Mouse (Mus musculus): Measurements from ENCODE around the gene Mid1.

Mid1 gene

GRCm38 (mm10) chrX:169685131-169685530 lies at the start of gene Mid1:
TSS of gene Mid1 (plus strand) at chrX:169685199.
- no peak for DNase-seq (ENCODE audit: low spot score)

GRCm38 (mm10) chrX:169673056-169673455 lies 11.9 kb upstream of the Mid1 start:
- no peak for DNase-seq (ENCODE audit: low spot score)

- no peak for DNase-seq (ENCODE audit: low spot score)
Observed at GRCm38 (mm10) chrX:169676313-169676712, 8.7 kb upstream of the Mid1 start.

- no peak for DNase-seq (ENCODE audit: low spot score)
Observed at GRCm38 (mm10) chrX:169685731-169686130, 732 bp downstream of the Mid1 start.

GRCm38 (mm10) chrX:169691217-169691616 lies 6.2 kb downstream of the Mid1 start:
- DNase-seq (ENCODE audit: low spot score), result no peak

- no peak for DNase-seq (ENCODE audit: low spot score)
Observed at GRCm38 (mm10) chrX:169691675-169692074, 6.7 kb downstream of the Mid1 start.

- no peak for DNase-seq (ENCODE audit: low spot score)
Observed at GRCm38 (mm10) chrX:169692225-169692909, 7.4 kb downstream of the Mid1 start.

GRCm38 (mm10) chrX:169704016-169704602 lies 19.1 kb downstream of the Mid1 start:
- DNase-seq (ENCODE audit: low spot score), result no peak

- no peak for DNase-seq (ENCODE audit: low spot score)
Observed at GRCm38 (mm10) chrX:169723511-169723910, 38.5 kb downstream of the Mid1 start.

GRCm38 (mm10) chrX:169735387-169735969 lies 50.5 kb downstream of the Mid1 start:
- no peak for DNase-seq (ENCODE audit: low spot score)

GRCm38 (mm10) chrX:169758001-169758400 lies 73.0 kb downstream of the Mid1 start:
- DNase-seq (ENCODE audit: low spot score), result no peak

GRCm38 (mm10) chrX:169779535-169779934 lies 94.5 kb downstream of the Mid1 start, which contains the start of gene 4933400A11Rik:
TSS of gene 4933400A11Rik (minus strand) at chrX:169779635.
- DNase-seq (ENCODE audit: low spot score), result no peak

GRCm38 (mm10) chrX:169789702-169790101 lies 104.7 kb downstream of the Mid1 start:
- DNase-seq (ENCODE audit: low spot score), result no peak

GRCm38 (mm10) chrX:169792879-169793278 lies 107.9 kb downstream of the Mid1 start:
- DNase-seq (ENCODE audit: low spot score), result no peak

- no peak for DNase-seq (ENCODE audit: low spot score)
Observed at GRCm38 (mm10) chrX:169794421-169794820, 109.4 kb downstream of the Mid1 start.

- DNase-seq (ENCODE audit: low spot score), result no peak
Observed at GRCm38 (mm10) chrX:169794831-169795311, 109.9 kb downstream of the Mid1 start.

GRCm38 (mm10) chrX:169797148-169797547 lies 112.1 kb downstream of the Mid1 start:
- DNase-seq (ENCODE audit: low spot score), result no peak

- peak; percentile 25 for DNase-seq (ENCODE audit: low spot score)
Observed at GRCm38 (mm10) chrX:169798987-169799680, 114.1 kb downstream of the Mid1 start.

- DNase-seq (ENCODE audit: low spot score), result no peak
Observed at GRCm38 (mm10) chrX:169800238-169800637, 115.2 kb downstream of the Mid1 start.

GRCm38 (mm10) chrX:169805791-169806190 lies 120.8 kb downstream of the Mid1 start:
- DNase-seq (ENCODE audit: low spot score), result no peak

- no peak for DNase-seq (ENCODE audit: low spot score)
Observed at GRCm38 (mm10) chrX:169807744-169808143, 122.7 kb downstream of the Mid1 start.

GRCm38 (mm10) chrX:169811318-169811717 lies 126.3 kb downstream of the Mid1 start:
- DNase-seq (ENCODE audit: low spot score), result no peak

GRCm38 (mm10) chrX:169811783-169812182 lies 126.8 kb downstream of the Mid1 start:
- DNase-seq (ENCODE audit: low spot score), result no peak
